9 mouse cellular contexts compared by ENCODE assay signal in genomic region chr4:154170021-154170420, GRCm38 (mm10). TPM values are rescaled to one million over a fixed set of nuclear protein-coding genes. Genes with fewer than 3 reads are reported as not detected.
DNase-seq lines count a peak whose midpoint lies in the region; ATAC-seq and TF ChIP-seq lines count a peak whose summit lies in the region.
"Had no signal": no experiment of that assay in that cellular context is flagged by ENCODE, and none has a peak within 500 bp of the region (broad histone marks: within the 10 kb centered on the region; RNA-seq: fewer than 3 reads in every experiment).

No protein-coding gene starts in this region.

- H3K36me3 ChIP-seq in kidney, embryonic 16.5 days (ENCODE audit: insufficient read depth, low read length), result no peaks in the 10 kb centered on the region
- no peaks in the 10 kb centered on the region for H3K36me3 ChIP-seq in intestine, postnatal 0 days (ENCODE audit: control insufficient read depth, insufficient read depth)
- no peaks in the 10 kb centered on the region for H3K36me3 ChIP-seq in midbrain, postnatal 0 days (ENCODE audit: insufficient read depth, low read length)

- no peak for TF ChIP-seq CTCF in embryonic fibroblast, embryonic 13.5 days (IDR thresholded peaks at IDR 0.05; ENCODE audit: borderline replicate concordance, insufficient read depth, low read length)
- TF ChIP-seq CTCF in intestine, postnatal 0 days (IDR thresholded peaks at IDR 0.05; ENCODE audit: low read depth), result no peak
- TF ChIP-seq CTCF in midbrain, postnatal 0 days (IDR thresholded peaks at IDR 0.05), result no peak

- no peak overlapping the region for H3K27ac ChIP-seq in kidney, embryonic 16.5 days (ENCODE audit: low read length)
- no peak overlapping the region for H3K27ac ChIP-seq in embryonic fibroblast, embryonic 13.5 days (ENCODE audit: insufficient read depth, low read length)
- no peak overlapping the region for H3K27ac ChIP-seq in intestine, postnatal 0 days (ENCODE audit: low read depth, low read length)
- H3K27ac ChIP-seq in midbrain, postnatal 0 days (ENCODE audit: low read depth, low read length), result no peak overlapping the region

- peak overlapping the region; percentile 95 for H3K4me2 ChIP-seq in kidney, embryonic 16.5 days (replicated peaks; ENCODE audit: low read depth, low read length)
- H3K4me2 ChIP-seq in intestine, postnatal 0 days (replicated peaks; ENCODE audit: low read depth), result peak overlapping the region; percentile 84
- peak overlapping the region; percentile 95 for H3K4me2 ChIP-seq in midbrain, postnatal 0 days (ENCODE audit: low read depth, low read length, poor library complexity, severe bottlenecking)

- H3K4me1 ChIP-seq in kidney, embryonic 16.5 days (ENCODE audit: insufficient read depth, low read length), result peaks cover 16% of the 10 kb centered on the region
- H3K4me1 ChIP-seq in embryonic fibroblast, embryonic 13.5 days (ENCODE audit: control insufficient read depth, insufficient read depth, low read length), result no peaks in the 10 kb centered on the region
- H3K4me1 ChIP-seq in intestine, postnatal 0 days (replicated peaks; ENCODE audit: control insufficient read depth, insufficient read depth, low read length), result 0 out of 2 replicates have a peak, but pooled peaks cover 2% of the 10 kb centered on the region
- peaks cover 8% of the 10 kb centered on the region; the same call in 1 of the 2 replicates for H3K4me1 ChIP-seq in midbrain, postnatal 0 days (ENCODE audit: insufficient read depth, low read length)

- TF ChIP-seq POLR2A in embryonic fibroblast, embryonic 13.5 days (IDR thresholded peaks at IDR 0.05; ENCODE audit: low read depth, low read length), result no peak

- no peaks in the 10 kb centered on the region for H3K9me3 ChIP-seq in kidney, embryonic 16.5 days (ENCODE audit: low read length)
- no peaks in the 10 kb centered on the region for H3K9me3 ChIP-seq in intestine, postnatal 0 days (ENCODE audit: control insufficient read depth)
- H3K9me3 ChIP-seq in midbrain, postnatal 0 days (ENCODE audit: low read length), result no peaks in the 10 kb centered on the region

- H3K4me3 ChIP-seq in kidney, embryonic 16.5 days (ENCODE audit: low read length), result peak overlapping the region; percentile 62
- peak overlapping the region; percentile 37 for H3K4me3 ChIP-seq in embryonic fibroblast, embryonic 13.5 days (ENCODE audit: insufficient read depth, low read length)
- peak overlapping the region; percentile 47 for H3K4me3 ChIP-seq in intestine, postnatal 0 days (ENCODE audit: low read depth, low read length)
- peak overlapping the region; percentile 42 for H3K4me3 ChIP-seq in midbrain, postnatal 0 days (ENCODE audit: low read depth, low read length)

- 1% methylated on average over 15 of the region's 15 CpGs for WGBS in kidney, embryonic 16.5 days
- WGBS in intestine, postnatal 0 days, result 3% methylated on average over 15 of the region's 15 CpGs
- WGBS in midbrain, postnatal 0 days, result under 1% methylated on average over 15 of the region's 15 CpGs

- peak overlapping the region; percentile 51 for H3K9ac ChIP-seq in kidney, embryonic 16.5 days (replicated peaks; ENCODE audit: low read length)
- H3K9ac ChIP-seq in intestine, postnatal 0 days (ENCODE audit: low read depth, low read length), result no peak overlapping the region; the same call in 1 of the 2 replicates
- no peak overlapping the region for H3K9ac ChIP-seq in midbrain, postnatal 0 days (replicated peaks; ENCODE audit: low read length, poor library complexity, severe bottlenecking)

- no peak for DNase-seq in kidney, adult 18-20 months
- no peak for DNase-seq in midbrain, postnatal 0 days (ENCODE audit: low spot score)
- DNase-seq in urinary bladder, postnatal 4 days (ENCODE audit: low spot score in 2 of 2), result no peak
- DNase-seq in kidney, adult 8-10 months, result no peak
- DNase-seq: thymus, postnatal 36 days had no signal

- H3K27me3 ChIP-seq in kidney, embryonic 16.5 days (ENCODE audit: insufficient read depth, low read length), result peaks cover 50% of the 10 kb centered on the region
- H3K27me3 ChIP-seq in intestine, postnatal 0 days (replicated peaks; ENCODE audit: control insufficient read depth, insufficient read depth, low read length), result peaks cover 55% of the 10 kb centered on the region
- H3K27me3 ChIP-seq in midbrain, postnatal 0 days (ENCODE audit: insufficient read depth, low read length), result peaks cover 43% of the 10 kb centered on the region

- ATAC-seq in kidney, embryonic 16.5 days (ENCODE audit: low FRiP score, low TSS enrichment), result peak; percentile 47
- ATAC-seq in intestine, postnatal 0 days, result no peak
- ATAC-seq in midbrain, postnatal 0 days (ENCODE audit: low FRiP score), result no peak
- no peak for ATAC-seq in megakaryocyte-erythroid progenitor cell, adult 5-6 weeks (replicated peaks; ENCODE audit: low FRiP score, low TSS enrichment, poor library complexity, severe bottlenecking)

RNA-seq across cellular contexts. Expression of gene Megf6, which starts 0.5 kb away (rescaled TPM):
- polyA plus RNA-seq in kidney, embryonic 16.5 days (2015; fragmentation: Nextera tagmentation; extraction: Ambion mirVana), result 12.3 and 15.7 TPM in 2 replicates
- 2.3 and 22.7 TPM in 2 replicates for polyA plus RNA-seq in embryonic fibroblast, embryonic 13.5 days (2011; ENCODE audit: insufficient read length, low read depth, missing spikeins)
- 4.4 and 4.5 TPM in 2 replicates for polyA plus RNA-seq in intestine, postnatal 0 days (2015; fragmentation: Nextera tagmentation; extraction: Ambion mirVana)
- 39.4 and 68.0 TPM in 2 replicates for total RNA-seq in midbrain, postnatal 0 days (2014; rRNA removed)
- polyA plus RNA-seq in midbrain, postnatal 0 days (2015; fragmentation: Nextera tagmentation; extraction: Ambion mirVana), result 12.1 and 15.4 TPM in 2 replicates
- total RNA-seq in megakaryocyte-erythroid progenitor cell, adult 5-6 weeks (2014; fragmentation: Nextera tagmentation), result 0.22 and 0.37 TPM in 2 replicates
- 0.38 TPM in 1 of 2 replicates, not detected in the other for total RNA-seq in megakaryocyte-erythroid progenitor cell, adult 5-6 weeks (2017)

RNA-seq across cellular contexts. Expression of gene Tprgl, which starts 9.6 kb away (rescaled TPM):
- polyA plus RNA-seq in kidney, embryonic 16.5 days (2015; fragmentation: Nextera tagmentation; extraction: Ambion mirVana), result 123 and 136 TPM in 2 replicates
- 85.8 and 86.3 TPM in 2 replicates for polyA plus RNA-seq in embryonic fibroblast, embryonic 13.5 days (2011; ENCODE audit: insufficient read length, low read depth, missing spikeins)
- 90.3 and 95.4 TPM in 2 replicates for polyA plus RNA-seq in intestine, postnatal 0 days (2015; fragmentation: Nextera tagmentation; extraction: Ambion mirVana)
- 210 and 241 TPM in 2 replicates for total RNA-seq in midbrain, postnatal 0 days (2014; rRNA removed)
- polyA plus RNA-seq in midbrain, postnatal 0 days (2015; fragmentation: Nextera tagmentation; extraction: Ambion mirVana), result 227 and 250 TPM in 2 replicates
- total RNA-seq in megakaryocyte-erythroid progenitor cell, adult 5-6 weeks (2014; fragmentation: Nextera tagmentation), result 67.6 and 82.8 TPM in 2 replicates
- total RNA-seq in megakaryocyte-erythroid progenitor cell, adult 5-6 weeks (2017), result 39.9 and 49.6 TPM in 2 replicates

RNA-seq across cellular contexts. Expression of gene Wrap73, which starts 27.8 kb away (rescaled TPM):
- 41.8 and 46.0 TPM in 2 replicates for polyA plus RNA-seq in kidney, embryonic 16.5 days (2015; fragmentation: Nextera tagmentation; extraction: Ambion mirVana)
- 9.9 and 13.0 TPM in 2 replicates for polyA plus RNA-seq in embryonic fibroblast, embryonic 13.5 days (2011; ENCODE audit: insufficient read length, low read depth, missing spikeins)
- polyA plus RNA-seq in intestine, postnatal 0 days (2015; fragmentation: Nextera tagmentation; extraction: Ambion mirVana), result 13.2 and 15.0 TPM in 2 replicates
- total RNA-seq in midbrain, postnatal 0 days (2014; rRNA removed), result 37.6 and 46.8 TPM in 2 replicates
- polyA plus RNA-seq in midbrain, postnatal 0 days (2015; fragmentation: Nextera tagmentation; extraction: Ambion mirVana), result 34.7 and 36.3 TPM in 2 replicates
- 23.3 and 29.7 TPM in 2 replicates for total RNA-seq in megakaryocyte-erythroid progenitor cell, adult 5-6 weeks (2014; fragmentation: Nextera tagmentation)
- 8.9 and 10.9 TPM in 2 replicates for total RNA-seq in megakaryocyte-erythroid progenitor cell, adult 5-6 weeks (2017)

RNA-seq across cellular contexts. Expression of gene Trp73, which starts 30.0 kb away (rescaled TPM):
- 0.31 and 0.44 TPM in 2 replicates for polyA plus RNA-seq in kidney, embryonic 16.5 days (2015; fragmentation: Nextera tagmentation; extraction: Ambion mirVana)
- not detected in 2 replicates for polyA plus RNA-seq in embryonic fibroblast, embryonic 13.5 days (2011; ENCODE audit: insufficient read length, low read depth, missing spikeins)
- polyA plus RNA-seq in intestine, postnatal 0 days (2015; fragmentation: Nextera tagmentation; extraction: Ambion mirVana), result 0.03 TPM in 1 of 2 replicates, not detected in the other
- total RNA-seq in midbrain, postnatal 0 days (2014; rRNA removed), result 0.49 and 1.2 TPM in 2 replicates
- 0.28 and 0.52 TPM in 2 replicates for polyA plus RNA-seq in midbrain, postnatal 0 days (2015; fragmentation: Nextera tagmentation; extraction: Ambion mirVana)
- total RNA-seq in megakaryocyte-erythroid progenitor cell, adult 5-6 weeks (2014; fragmentation: Nextera tagmentation), result not detected in 2 replicates
- not detected in 2 replicates for total RNA-seq in megakaryocyte-erythroid progenitor cell, adult 5-6 weeks (2017)
